In genomic region chr6:124166596-124166995, GRCm38 (mm10) we compare ENCODE assay signal across 12 mouse cellular contexts.
"Had no signal": no experiment of that assay in that cellular context is flagged by ENCODE, and none has a peak within 500 bp of the region (broad histone marks: within the 10 kb centered on the region; RNA-seq: fewer than 3 reads in every experiment).

No protein-coding gene starts in this region.

- DNase-seq: retina, postnatal 1 day; right cerebral cortex, adult 18-20 months; right cerebral cortex, postnatal 14 days; right cerebral cortex, postnatal 25 days; right cerebral cortex, postnatal 4 days; spleen, adult 18-20 months; thymus, adult 18-20 months; thymus, adult 2 months; thymus, postnatal 14 days; thymus, postnatal 25 days; thymus, postnatal 36 days; thymus, postnatal 4 days had no signal
